Mouse (Mus musculus) hindbrain, embryonic 11.5 days (tissue): ENCODE measurements around the gene Ehbp1. TPM values are rescaled to one million over a fixed set of nuclear protein-coding genes. Genes with fewer than 3 reads are reported as not detected.

Source experiments
- ATAC-seq: fragments of 200-750 bp; cut with Nextera tagmentation; 2 replicates; pipeline ENCODE4 v1.8.0; 2017; ENCODE audit warnings: mild to moderate bottlenecking, moderate TSS enrichment, moderate library complexity; ENCODE audit not compliant: low FRiP score
- DNase-seq: peaks from one replicate; pipeline ENCODE4 v3.0.0-alpha.2; 2015; ENCODE audit warnings: low spot score
- H3K27ac ChIP-seq: fragments of 300-500 bp; sonication (generic); 2 replicates; pipeline ENCODE4 v1.5.1; 2014; ENCODE audit warnings: mild to moderate bottlenecking, low read depth, low read length
- H3K27me3 ChIP-seq: fragments of 300-500 bp; sonication (generic); 2 replicates; pipeline ENCODE4 v1.6.1; 2014; ENCODE audit warnings: mild to moderate bottlenecking, low read length, moderate library complexity, mixed read lengths; ENCODE audit not compliant: control insufficient read depth, insufficient read depth
- H3K36me3 ChIP-seq: fragments of 300-500 bp; sonication (generic); 2 replicates; pipeline ENCODE4 v1.6.1; 2014; ENCODE audit warnings: mild to moderate bottlenecking, low read length, moderate library complexity, mixed read lengths; ENCODE audit not compliant: control insufficient read depth, insufficient read depth
- H3K4me1 ChIP-seq: fragments of 300-500 bp; sonication (generic); replicated peaks from 2 replicates; pipeline ENCODE4 v1.6.1; 2014; ENCODE audit warnings: low read length, mixed read lengths; ENCODE audit not compliant: control insufficient read depth, insufficient read depth
- H3K4me2 ChIP-seq: fragments of 300-500 bp; sonication (generic); replicated peaks from 2 replicates; pipeline ENCODE4 v1.6.1; 2014; ENCODE audit warnings: mild to moderate bottlenecking, low read depth, low read length
- H3K4me3 ChIP-seq: fragments of 300-500 bp; sonication (generic); 2 replicates; pipeline ENCODE4 v1.5.1; 2014; ENCODE audit warnings: low read depth, low read length
- H3K9ac ChIP-seq: fragments of 300-500 bp; sonication (generic); 2 replicates; pipeline ENCODE4 v1.6.1; 2014; ENCODE audit warnings: low read depth, low read length
- H3K9me3 ChIP-seq: fragments of 300-500 bp; sonication (generic); 2 replicates; pipeline ENCODE4 v1.6.1; 2016; ENCODE audit warnings: low read length; ENCODE audit not compliant: control insufficient read depth
- WGBS: fragments of 180-500 bp; shearing (Covaris S2); extraction: QIAGEN DNeasy Blood & Tissue Kit; methylation state at CpG from one replicate; pipeline ENCODE4 v1.1.7; 2014; 5-methylcytosine and 5-hydroxymethylcytosine counted together
- polyA plus RNA-seq: library from polyadenylated mRNA; unstranded; fragments of >200 nt; fragmentation: Nextera tagmentation; extraction: Ambion mirVana; gene quantifications from 2 replicates; pipeline ENCODE4 v1.2.1, GENCODE M21; 2014

The Ehbp1 gene
- polyA plus RNA-seq, 1 experiment from 2014 or later = 24.8 TPM

DNA sequence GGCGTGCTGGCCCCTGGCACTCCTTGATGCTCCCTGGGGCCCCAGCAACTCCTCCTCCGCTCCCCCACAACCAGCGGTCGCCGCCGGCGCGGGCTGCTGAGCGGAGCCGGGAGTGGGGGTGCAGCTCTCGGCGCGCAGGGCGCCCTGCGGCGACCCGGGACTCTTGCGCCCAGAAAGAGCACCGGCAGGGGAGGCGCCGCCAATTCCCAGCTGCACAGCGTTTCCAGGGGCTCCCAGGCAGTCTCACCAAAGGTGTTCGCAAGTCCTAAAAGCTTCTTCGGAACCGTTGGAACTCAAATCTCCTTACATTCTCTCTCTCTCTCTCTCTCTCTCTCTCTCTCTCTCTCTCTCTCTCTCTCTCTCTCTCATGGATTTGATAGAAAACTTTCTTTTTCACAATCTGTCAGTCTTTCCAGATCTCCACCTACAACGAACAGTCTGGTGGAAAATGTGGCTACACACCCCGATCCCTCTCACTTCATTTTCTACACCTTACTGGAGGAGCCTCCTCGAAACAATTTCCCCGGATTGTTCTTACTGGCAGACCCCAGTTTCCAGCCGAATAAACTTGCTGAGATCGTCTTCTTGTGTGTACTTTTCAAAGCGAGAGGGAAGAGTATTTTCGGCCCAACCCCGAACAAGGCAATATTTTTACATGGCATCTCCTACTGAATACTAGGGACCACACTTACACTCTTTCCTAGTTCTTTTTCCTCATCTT is 339.9 kb downstream of the Ehbp1 start:
- peak; percentile 68 for DNase-seq
- no peak overlapping the region; the same call in 1 of the 2 replicates for H3K27ac ChIP-seq
- H3K4me1 ChIP-seq = peaks cover 8% of the 10 kb centered on the region
- H3K36me3 ChIP-seq = no peaks in the 10 kb centered on the region
- ATAC-seq = no peak
- peak overlapping the region; percentile 51 for H3K4me3 ChIP-seq
- no peaks in the 10 kb centered on the region for H3K9me3 ChIP-seq
- peaks cover 89% of the 10 kb centered on the region for H3K27me3 ChIP-seq
- under 1% methylated on average over 33 of the region's 34 CpGs for WGBS
- peak overlapping the region; percentile 59 for H3K9ac ChIP-seq
- peak overlapping the region; percentile 94 for H3K4me2 ChIP-seq

DNA sequence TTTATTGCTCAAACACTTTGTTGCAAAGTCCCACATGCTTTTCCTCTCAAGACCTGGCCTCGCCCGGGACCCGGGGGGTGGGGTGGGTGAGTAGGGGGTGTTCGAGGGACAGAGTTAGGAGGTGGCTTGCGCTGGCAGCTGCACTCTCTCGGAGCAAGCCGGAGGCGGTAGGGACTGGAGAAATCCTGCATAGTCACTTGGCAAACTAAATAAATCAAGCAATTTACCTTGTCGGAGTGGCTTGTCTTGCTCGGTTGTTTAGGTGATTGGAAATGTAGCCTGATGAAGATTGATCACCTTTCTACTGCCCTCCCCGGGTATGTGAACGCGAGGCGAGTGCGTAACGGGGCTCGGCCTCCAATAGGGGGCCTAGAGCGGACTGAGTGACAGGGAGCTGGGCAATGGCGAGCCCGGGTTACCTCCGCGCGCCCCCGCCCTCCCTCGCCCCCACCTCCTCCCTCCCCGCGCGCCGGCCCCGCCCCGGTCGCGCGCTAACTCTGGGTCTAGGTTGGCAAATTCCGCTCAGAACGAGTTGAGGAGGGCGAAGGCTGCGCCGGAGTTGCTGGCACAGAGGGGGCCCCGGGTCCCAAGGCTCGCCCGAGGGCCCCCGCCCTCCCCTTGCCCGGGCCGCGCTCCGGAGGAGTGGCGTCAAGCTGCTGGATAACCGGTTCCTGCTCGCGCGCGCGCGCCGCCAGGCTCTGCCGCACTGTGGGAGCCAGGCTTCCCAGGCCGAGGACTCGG is 340.6 kb downstream of the Ehbp1 start:
- WGBS = under 1% methylated on average over 47 of the region's 59 CpGs
- peak overlapping the region; percentile 51 for H3K4me3 ChIP-seq
- no peak overlapping the region; the same call in 1 of the 2 replicates for H3K27ac ChIP-seq
- DNase-seq (peak; percentile 84), ATAC-seq (peak; percentile 92)
- H3K4me2 ChIP-seq = peak overlapping the region; percentile 94
- H3K4me1 ChIP-seq = peaks cover 13% of the 10 kb centered on the region
- H3K36me3 ChIP-seq = no peaks in the 10 kb centered on the region
- H3K27me3 ChIP-seq = peaks cover 89% of the 10 kb centered on the region
- peak overlapping the region; percentile 59 for H3K9ac ChIP-seq
- H3K9me3 ChIP-seq = no peaks in the 10 kb centered on the region

DNA sequence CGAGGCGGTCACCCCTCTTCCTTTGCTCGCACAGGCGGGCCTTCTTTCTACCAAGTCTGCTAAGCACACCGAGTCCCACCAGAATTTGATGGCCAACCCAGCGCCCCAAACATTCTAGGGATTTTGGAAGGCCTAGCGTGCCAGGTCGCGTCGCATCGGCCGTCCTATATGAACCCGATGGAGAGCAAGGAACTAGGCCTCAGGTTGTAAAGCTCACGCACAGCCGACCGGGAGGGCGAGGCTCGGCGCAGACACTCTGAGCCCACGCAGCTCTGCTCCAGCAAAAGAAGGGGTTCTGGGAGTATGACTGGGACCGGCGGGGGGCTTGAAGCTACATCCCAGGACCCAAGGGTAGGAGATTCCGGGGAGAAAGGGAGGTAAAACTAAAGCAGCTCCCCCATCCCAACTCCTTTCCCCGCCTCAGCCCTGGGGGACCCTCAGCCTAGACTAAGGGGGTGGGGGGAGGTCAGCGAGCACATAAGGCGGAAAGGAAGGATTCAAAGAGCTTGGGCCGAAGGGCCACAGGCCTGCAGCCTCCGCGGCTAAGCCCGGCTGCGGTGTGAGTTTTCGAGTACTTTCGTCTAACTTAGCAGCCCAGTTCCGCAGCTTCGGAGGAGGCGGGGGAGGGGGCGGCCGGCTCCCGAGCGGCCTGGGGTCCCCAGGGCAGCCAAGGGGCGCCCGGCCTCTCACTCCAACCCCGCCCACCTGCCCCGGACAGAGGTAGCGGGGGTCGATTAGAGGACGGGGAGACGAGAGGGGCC is 341.6 kb downstream of the Ehbp1 start:
- H3K9me3 ChIP-seq = no peaks in the 10 kb centered on the region
- peaks cover 90% of the 10 kb centered on the region for H3K27me3 ChIP-seq
- peaks cover 15% of the 10 kb centered on the region for H3K4me1 ChIP-seq
- DNase-seq (peak; percentile 65), ATAC-seq (no peak)
- H3K36me3 ChIP-seq = no peaks in the 10 kb centered on the region
- H3K27ac ChIP-seq = no peak overlapping the region
- H3K4me2 ChIP-seq = peak overlapping the region; percentile 94
- H3K9ac ChIP-seq = peak overlapping the region; percentile 11; the same call in 1 of the 2 replicates
- 1% methylated on average over 35 of the region's 48 CpGs for WGBS
- H3K4me3 ChIP-seq = peak overlapping the region; percentile 51

DNA sequence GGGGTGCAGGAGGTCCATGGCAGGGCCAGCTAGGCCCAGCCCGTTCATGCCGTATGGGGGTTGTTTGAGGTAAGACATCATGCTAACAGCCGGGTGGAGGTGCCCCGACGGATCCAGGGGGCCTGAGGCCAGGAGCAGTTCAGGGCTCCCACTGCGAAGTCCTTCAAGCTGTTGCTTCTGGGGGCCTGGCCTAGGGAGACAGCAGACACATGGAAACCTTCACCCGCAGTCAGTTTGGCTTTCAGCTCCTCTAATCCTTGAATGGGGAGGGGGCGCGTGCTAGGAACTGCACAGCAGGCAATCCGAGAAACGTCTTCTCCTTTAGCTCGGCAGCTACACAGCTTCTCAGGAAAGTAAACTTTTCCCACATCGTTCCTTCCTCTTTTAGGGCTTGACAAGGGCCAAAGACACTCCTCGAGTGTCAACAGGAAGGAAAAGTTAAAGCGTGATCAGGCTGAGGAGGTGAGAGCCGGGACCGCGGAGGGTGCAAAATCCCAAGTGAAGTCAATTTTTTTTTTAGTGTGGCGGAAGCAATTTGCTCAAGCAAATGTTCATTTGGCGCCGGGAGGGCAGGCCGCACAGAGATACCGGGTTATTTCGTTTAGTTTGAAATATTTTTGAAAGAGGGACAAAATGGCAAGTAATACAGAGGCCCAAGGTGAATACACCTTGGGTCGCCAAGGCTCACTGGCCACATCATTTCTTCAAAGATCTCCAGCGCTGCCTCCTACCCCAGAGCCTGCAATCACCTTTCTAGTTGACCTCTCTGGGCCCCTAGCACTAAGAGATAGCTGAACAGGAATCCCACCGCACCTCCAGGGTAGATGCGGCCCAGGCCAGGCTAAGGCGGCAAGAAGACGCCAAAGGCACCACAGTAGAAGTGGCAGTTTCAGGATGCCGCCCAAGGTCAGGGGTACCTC is 342.4 kb downstream of the Ehbp1 start:
- H3K27ac ChIP-seq = no peak overlapping the region
- no peak overlapping the region for H3K9ac ChIP-seq
- no peaks in the 10 kb centered on the region for H3K9me3 ChIP-seq
- H3K36me3 ChIP-seq = no peaks in the 10 kb centered on the region
- H3K27me3 ChIP-seq = peaks cover 90% of the 10 kb centered on the region
- H3K4me1 ChIP-seq = peaks cover 15% of the 10 kb centered on the region
- H3K4me2 ChIP-seq = no peak overlapping the region
- peak overlapping the region; percentile 2; the same call in 1 of the 2 replicates for H3K4me3 ChIP-seq
- DNase-seq = peak; percentile 67
- 2% methylated on average over 31 of the region's 31 CpGs for WGBS
- ATAC-seq = no peak

DNA sequence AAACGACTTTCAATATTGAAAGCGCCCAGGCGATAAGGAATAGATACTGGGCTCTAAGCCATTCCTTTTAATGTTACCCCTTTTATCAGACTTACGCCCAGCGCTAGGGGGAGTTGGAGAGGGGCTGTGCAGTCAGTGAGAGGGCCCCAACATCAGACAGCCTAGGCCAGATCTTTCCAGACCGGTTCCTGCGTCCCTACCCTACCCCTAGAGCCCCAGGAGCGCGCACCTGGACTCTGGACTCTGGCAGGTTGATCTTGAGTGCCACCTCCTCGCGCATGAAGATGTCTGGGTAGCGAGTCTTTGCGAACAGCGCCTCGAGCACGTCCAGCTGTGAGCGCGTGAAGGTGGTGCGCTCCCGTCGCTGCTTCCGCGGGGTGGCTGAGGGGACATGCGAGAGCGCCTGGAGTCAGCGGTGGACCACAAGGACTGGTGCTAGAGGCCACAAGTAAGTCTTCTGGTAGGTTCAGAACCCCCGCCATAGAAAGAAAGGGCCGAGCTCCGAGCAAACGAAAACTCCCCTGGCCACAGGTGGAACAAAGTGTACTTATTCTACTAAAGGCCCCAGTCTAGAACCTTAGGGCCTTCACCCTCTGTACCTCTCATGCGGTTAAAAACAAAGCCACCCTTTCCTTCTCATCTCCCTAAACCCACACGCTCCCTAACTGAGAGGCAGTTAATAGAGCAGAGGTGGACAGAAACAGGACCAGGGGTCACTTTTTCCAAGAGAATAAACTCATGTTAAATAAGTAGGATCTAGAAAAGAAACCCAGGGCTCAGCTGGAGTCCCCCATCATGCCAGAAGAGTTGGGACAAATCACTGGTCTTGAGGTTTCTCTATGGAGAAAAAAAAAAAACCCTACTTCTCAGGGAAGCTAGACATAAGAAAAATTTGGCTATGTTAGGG is 343.7 kb downstream of the Ehbp1 start:
- 3% methylated on average over 32 of the region's 32 CpGs for WGBS
- no peak overlapping the region for H3K4me3 ChIP-seq

DNA sequence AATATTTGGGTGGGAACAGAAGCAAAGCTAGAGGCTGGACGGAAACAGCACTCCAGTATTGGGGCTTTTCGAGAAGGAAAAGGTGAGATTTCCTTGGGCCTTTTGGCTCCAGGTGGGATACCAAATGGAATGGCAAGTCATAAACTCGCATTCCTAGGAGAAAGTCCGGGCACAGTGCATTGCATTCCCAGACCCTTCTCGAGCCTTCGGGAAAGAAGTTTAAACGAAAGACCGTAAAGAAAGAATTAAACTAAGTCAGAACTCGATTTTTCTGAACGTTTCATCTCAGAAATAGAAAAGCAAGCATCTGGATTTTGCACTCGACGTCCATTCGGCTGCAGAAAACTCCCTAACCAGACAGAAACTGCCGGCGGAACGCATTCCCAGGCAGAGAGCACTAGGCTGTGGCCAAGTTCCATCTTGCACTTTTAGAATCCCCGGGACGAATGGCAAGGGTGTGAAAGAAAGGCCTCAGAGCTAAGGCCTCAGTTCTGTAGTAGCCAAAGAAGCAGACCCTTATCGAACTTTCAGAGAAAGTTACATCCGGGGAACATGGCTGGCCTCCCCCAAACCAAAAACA is 344.4 kb downstream of the Ehbp1 start:
- Histone ChIP-seq H3K9ac (no peak overlapping the region), H3K9me3 (no peaks in the 10 kb centered on the region), H3K4me1 (peaks cover 13% of the 10 kb centered on the region), H3K27ac (no peak overlapping the region), H3K4me3 (no peak overlapping the region), H3K4me2 (0 out of 2 replicates have a peak overlapping the region, but pooled peaks have one; percentile 7), H3K27me3 (peaks cover 93% of the 10 kb centered on the region), H3K36me3 (no peaks in the 10 kb centered on the region)
- 1% methylated on average over 20 of the region's 20 CpGs for WGBS
- ATAC-seq (no peak), DNase-seq (peak; percentile 72)

More for the DNA sequence above, 343.7 kb downstream of the Ehbp1 start:
- peaks cover 91% of the 10 kb centered on the region for H3K27me3 ChIP-seq
- peak; percentile 65 for DNase-seq
- H3K4me2 ChIP-seq = 0 out of 2 replicates have a peak overlapping the region, but pooled peaks have one; percentile 7
- H3K36me3 ChIP-seq = no peaks in the 10 kb centered on the region
- peaks cover 13% of the 10 kb centered on the region for H3K4me1 ChIP-seq
- ATAC-seq = no peak
- H3K27ac ChIP-seq = no peak overlapping the region
- no peaks in the 10 kb centered on the region for H3K9me3 ChIP-seq
- H3K9ac ChIP-seq = no peak overlapping the region
